Mouse (Mus musculus) embryonic facial prominence, embryonic 14.5 days (tissue): ENCODE measurements at regions not wholly inside any gene's neighbourhood (a gene's known extent, or its start where the extent isn't known, plus 50 kb on each side); places are given as distances from the start of the nearest gene placed in this dataset.
"Not testable (repeated sequence)": the region's sequence is repeated elsewhere in the genome, so short reads cannot be mapped to it uniquely, and the experiment has no call there.

Experiments
- ATAC-seq: fragments of 200-750 bp; cut with Nextera tagmentation; 2 replicates; pipeline ENCODE4 v1.8.0; 2017; ENCODE audit warnings: low read depth, moderate number of reproducible peaks, moderate TSS enrichment
- DNase-seq: peaks from one replicate; pipeline ENCODE4 v3.0.0-alpha.2; 2015; ENCODE audit warnings: low spot score
- H3K27ac ChIP-seq: fragments of 300-500 bp; sonication (generic); replicated peaks from 2 replicates; pipeline ENCODE4 v1.5.1; 2014; ENCODE audit warnings: low read depth, mild to moderate bottlenecking, low read length, moderate library complexity
- H3K27me3 ChIP-seq: fragments of 300-500 bp; sonication (generic); replicated peaks from 2 replicates; pipeline ENCODE4 v1.6.1; 2014; ENCODE audit warnings: low read length; ENCODE audit not compliant: control insufficient read depth, insufficient read depth
- H3K36me3 ChIP-seq: fragments of 300-500 bp; sonication (generic); 2 replicates; pipeline ENCODE4 v1.6.1; 2014; ENCODE audit warnings: low read length, mixed read lengths; ENCODE audit not compliant: control insufficient read depth, insufficient read depth
- H3K4me1 ChIP-seq: fragments of 300-500 bp; sonication (generic); 2 replicates; pipeline ENCODE4 v1.6.1; 2014; ENCODE audit warnings: antibody characterized with exemption, low read length; ENCODE audit not compliant: control insufficient read depth, insufficient read depth
- H3K4me2 ChIP-seq: fragments of 300-500 bp; sonication (generic); 2 replicates; pipeline ENCODE4 v1.6.1; 2014; ENCODE audit warnings: low read depth, mild to moderate bottlenecking, low read length, moderate library complexity, mixed read lengths
- H3K4me3 ChIP-seq: fragments of 300-500 bp; sonication (generic); 2 replicates; pipeline ENCODE4 v1.5.1; 2014; ENCODE audit warnings: low read depth, mild to moderate bottlenecking, low read length
- H3K9ac ChIP-seq: fragments of 300-500 bp; sonication (generic); 2 replicates; pipeline ENCODE4 v1.6.1; 2014; ENCODE audit warnings: low read depth, mild to moderate bottlenecking, low read length, moderate library complexity, mixed read lengths
- H3K9me3 ChIP-seq: fragments of 300-500 bp; sonication (generic); 2 replicates; pipeline ENCODE4 v1.6.1; 2016; ENCODE audit warnings: low read length; ENCODE audit not compliant: control insufficient read depth
- WGBS: fragments of 180-500 bp; shearing (Covaris S2); extraction: QIAGEN DNeasy Blood & Tissue Kit; methylation state at CpG from one replicate; pipeline ENCODE4 v1.1.7; 2014; 5-methylcytosine and 5-hydroxymethylcytosine counted together

GRCm38 (mm10) chr17:10150403-10150689, 169.3 kb downstream of the Qk start:
- H3K4me3 ChIP-seq, H3K4me1 ChIP-seq, H3K27me3 ChIP-seq, H3K9ac ChIP-seq, DNase-seq, H3K4me2 ChIP-seq, H3K27ac ChIP-seq, H3K36me3 ChIP-seq, ATAC-seq, H3K9me3 ChIP-seq: not testable (repeated sequence)
- WGBS, result 71% methylated on average over 2 of the region's 2 CpGs

- H3K27me3 ChIP-seq, result no peaks in the 10 kb centered on the region
- H3K4me1 ChIP-seq, result no peaks in the 10 kb centered on the region
- H3K4me2 ChIP-seq, result no peak overlapping the region
- H3K36me3 ChIP-seq, result no peaks in the 10 kb centered on the region
- DNase-seq (no peak), ATAC-seq (no peak)
- no peaks in the 10 kb centered on the region for H3K9me3 ChIP-seq
- WGBS, result 69% methylated on average over 8 of the region's 8 CpGs
- H3K4me3 ChIP-seq, result no peak overlapping the region
- H3K27ac ChIP-seq, result no peak overlapping the region
- H3K9ac ChIP-seq, result no peak overlapping the region
These were observed 169.8 kb downstream of the Qk start for GRCm38 (mm10) chr17:10149682-10150402.

GRCm38 (mm10) chr17:10147106-10147505, 172.5 kb downstream of the Qk start:
- Histone ChIP-seq H3K27me3 (no peaks in the 10 kb centered on the region), H3K4me3 (no peak overlapping the region), H3K9me3 (no peaks in the 10 kb centered on the region), H3K4me2 (no peak overlapping the region), H3K36me3 (no peaks in the 10 kb centered on the region), H3K9ac (no peak overlapping the region), H3K4me1 (no peaks in the 10 kb centered on the region), H3K27ac (no peak overlapping the region)
- 44% methylated on average over 8 of the region's 8 CpGs for WGBS
- ATAC-seq (peak; percentile 37; the same call in 1 of the 2 replicates), DNase-seq (no peak)

- Histone ChIP-seq H3K9me3 (no peaks in the 10 kb centered on the region), H3K9ac (no peak overlapping the region), H3K27me3 (no peaks in the 10 kb centered on the region), H3K36me3 (no peaks in the 10 kb centered on the region), H3K27ac (no peak overlapping the region), H3K4me2 (no peak overlapping the region), H3K4me1 (no peaks in the 10 kb centered on the region), H3K4me3 (no peak overlapping the region)
- DNase-seq (peak; percentile 22), ATAC-seq (no peak)
- WGBS, result 52% methylated on average over 3 of the region's 3 CpGs
These were observed 173.1 kb downstream of the Qk start for GRCm38 (mm10) chr17:10146576-10146975.

- ATAC-seq (no peak), DNase-seq (no peak)
- Histone ChIP-seq H3K36me3 (no peaks in the 10 kb centered on the region), H3K4me3 (no peak overlapping the region), H3K27ac (no peak overlapping the region), H3K9ac (no peak overlapping the region), H3K4me2 (no peak overlapping the region), H3K9me3 (no peaks in the 10 kb centered on the region; the same call in 1 of the 2 replicates), H3K4me1 (no peaks in the 10 kb centered on the region), H3K27me3 (no peaks in the 10 kb centered on the region)
- 47% methylated on average over 3 of the region's 3 CpGs for WGBS
These were observed 180.8 kb downstream of the Qk start for GRCm38 (mm10) chr17:10138847-10139246.

- Histone ChIP-seq H3K27ac (no peak overlapping the region), H3K27me3 (no peaks in the 10 kb centered on the region), H3K4me2 (no peak overlapping the region), H3K4me1 (no peaks in the 10 kb centered on the region), H3K36me3 (no peaks in the 10 kb centered on the region), H3K4me3 (no peak overlapping the region), H3K9ac (no peak overlapping the region), H3K9me3 (no peaks in the 10 kb centered on the region; the same call in 1 of the 2 replicates)
- WGBS, result 59% methylated on average over 4 of the region's 4 CpGs
- ATAC-seq (no peak), DNase-seq (no peak)
These were observed 181.3 kb downstream of the Qk start for GRCm38 (mm10) chr17:10138374-10138773.

GRCm38 (mm10) chr17:10135111-10135510, 184.5 kb downstream of the Qk start:
- Histone ChIP-seq H3K27me3 (no peaks in the 10 kb centered on the region), H3K4me2 (no peak overlapping the region), H3K27ac (no peak overlapping the region), H3K9me3 (no peaks in the 10 kb centered on the region), H3K36me3 (no peaks in the 10 kb centered on the region), H3K4me3 (no peak overlapping the region), H3K9ac (no peak overlapping the region), H3K4me1 (no peaks in the 10 kb centered on the region)
- no peak for ATAC-seq
- peak; percentile 63 for DNase-seq
- 77% methylated on average over 2 of the region's 2 CpGs for WGBS

GRCm38 (mm10) chr17:10128591-10128990, 191.1 kb downstream of the Qk start:
- WGBS, result 28% methylated on average over 8 of the region's 8 CpGs
- no peaks in the 10 kb centered on the region for H3K36me3 ChIP-seq
- DNase-seq (no peak), ATAC-seq (no peak)
- H3K4me2 ChIP-seq, result no peak overlapping the region
- H3K4me3 ChIP-seq, result no peak overlapping the region
- no peaks in the 10 kb centered on the region for H3K9me3 ChIP-seq
- no peaks in the 10 kb centered on the region for H3K4me1 ChIP-seq
- H3K27me3 ChIP-seq, result no peaks in the 10 kb centered on the region
- no peak overlapping the region for H3K27ac ChIP-seq
- no peak overlapping the region for H3K9ac ChIP-seq

- H3K9ac ChIP-seq, result no peak overlapping the region
- no peak overlapping the region for H3K4me3 ChIP-seq
- H3K27ac ChIP-seq, result no peak overlapping the region
- H3K4me2 ChIP-seq, result no peak overlapping the region
- H3K9me3 ChIP-seq, result no peaks in the 10 kb centered on the region
- DNase-seq, result peak; percentile 16
- no peak for ATAC-seq
- no peaks in the 10 kb centered on the region for H3K27me3 ChIP-seq
- no peaks in the 10 kb centered on the region for H3K4me1 ChIP-seq
- no peaks in the 10 kb centered on the region for H3K36me3 ChIP-seq
- 39% methylated on average over 3 of the region's 3 CpGs for WGBS
These were observed 197.2 kb downstream of the Qk start for GRCm38 (mm10) chr17:10122411-10122810.
